Comparison of ENCODE assay signal across 18 mouse cellular contexts in genomic region chr4:125194298-125194697, GRCm38 (mm10).
DNase-seq lines count a peak whose midpoint lies in the region; ATAC-seq lines count a peak whose summit lies in the region.
"Had no signal": no experiment of that assay in that cellular context is flagged by ENCODE, and none has a peak within 500 bp of the region (broad histone marks: within the 10 kb centered on the region; RNA-seq: fewer than 3 reads in every experiment).

No protein-coding gene starts in this region.

- H3K4me1 ChIP-seq in hindbrain, embryonic 13.5 days (replicated peaks) = peaks cover 45% of the 10 kb centered on the region
- H3K4me1 ChIP-seq in neural tube, embryonic 13.5 days (replicated peaks) = peaks cover 42% of the 10 kb centered on the region
- H3K4me1 ChIP-seq: heart, embryonic 15.5 days; limb, embryonic 15.5 days; lung, embryonic 15.5 days; megakaryocyte, embryonic 14.5 days had no signal

- H3K27ac ChIP-seq in hindbrain, embryonic 13.5 days = peak overlapping the region; percentile 74; the same call in 1 of the 2 replicates
- H3K27ac ChIP-seq in neural tube, embryonic 13.5 days (replicated peaks) = peak overlapping the region; percentile 50
- H3K27ac ChIP-seq: heart, embryonic 15.5 days; kidney, postnatal 0 days; limb, embryonic 15.5 days; lung, embryonic 15.5 days had no signal

- H3K36me3 ChIP-seq in hindbrain, embryonic 13.5 days = no peaks in the 10 kb centered on the region
- no peaks in the 10 kb centered on the region for H3K36me3 ChIP-seq in neural tube, embryonic 13.5 days
- H3K36me3 ChIP-seq: heart, embryonic 15.5 days; limb, embryonic 15.5 days; lung, embryonic 15.5 days had no signal

- H3K9me3 ChIP-seq in hindbrain, embryonic 13.5 days = no peaks in the 10 kb centered on the region
- no peaks in the 10 kb centered on the region for H3K9me3 ChIP-seq in neural tube, embryonic 13.5 days
- H3K9me3 ChIP-seq: heart, embryonic 15.5 days; limb, embryonic 15.5 days; lung, embryonic 15.5 days; megakaryocyte, embryonic 14.5 days had no signal

- peak; percentile 26 for DNase-seq in left cerebral cortex, postnatal 4 days
- DNase-seq in left cerebral cortex, adult 18-20 months (ENCODE audit: low spot score in 2 of 2) = no peak
- peak; percentile 14 for DNase-seq in brain, embryonic 18.5 days (ENCODE audit: low read depth, low spot score)
- DNase-seq in B cell, adult 2 months = no peak
- no peak for DNase-seq in heart, adult 18-20 months
- DNase-seq in cerebellum, adult 11-12 months = no peak
- DNase-seq: adrenal gland, adult 8-10 months; gastrocnemius, postnatal 25 days had no signal

- no peak overlapping the region for H3K9ac ChIP-seq in hindbrain, embryonic 13.5 days
- no peak overlapping the region; the same call in 1 of the 2 replicates for H3K9ac ChIP-seq in neural tube, embryonic 13.5 days
- H3K9ac ChIP-seq: heart, embryonic 15.5 days; limb, embryonic 15.5 days; lung, embryonic 15.5 days had no signal

- intact Hi-C loops in left cerebral cortex, postnatal 4 days (cut with DNase I) = no loop called here

- 56% methylated on average over 12 of the region's 12 CpGs for WGBS in hindbrain, embryonic 13.5 days
- 35% methylated on average over 12 of the region's 12 CpGs for WGBS in neural tube, embryonic 13.5 days

- peak; percentile 55; the same call in 1 of the 2 replicates for ATAC-seq in hindbrain, embryonic 13.5 days (ENCODE audit: low FRiP score)
- peak; percentile 28 for ATAC-seq in neural tube, embryonic 13.5 days (ENCODE audit: low read depth)
- ATAC-seq: inflammation-experienced regulatory T-cells, adult 6 months; Patski had no signal

- peak overlapping the region; percentile 35 for H3K4me2 ChIP-seq in hindbrain, embryonic 13.5 days
- H3K4me2 ChIP-seq in neural tube, embryonic 13.5 days = peak overlapping the region; percentile 31
- H3K4me2 ChIP-seq: heart, embryonic 15.5 days; limb, embryonic 15.5 days; lung, embryonic 15.5 days had no signal

- H3K4me3 ChIP-seq in hindbrain, embryonic 13.5 days = no peak overlapping the region
- H3K4me3 ChIP-seq in neural tube, embryonic 13.5 days = no peak overlapping the region
- H3K4me3 ChIP-seq: heart, embryonic 15.5 days; left cerebral cortex, adult 2 months; limb, embryonic 15.5 days; lung, embryonic 15.5 days; megakaryocyte, embryonic 14.5 days had no signal

- H3K27me3 ChIP-seq in hindbrain, embryonic 13.5 days = peaks cover 35% of the 10 kb centered on the region
- peaks cover 14% of the 10 kb centered on the region for H3K27me3 ChIP-seq in neural tube, embryonic 13.5 days
- H3K27me3 ChIP-seq: lung, embryonic 15.5 days had no signal

Comparison
In these comparisons a context has a peak if more than half of its experiments do, and no peak if none do; other contexts are left out.
1. DNase-seq: peak in left cerebral cortex, postnatal 4 days (single experiment) and brain, embryonic 18.5 days (single experiment); none in left cerebral cortex, adult 18-20 months (0 of 2), B cell, adult 2 months (0 of 2), heart, adult 18-20 months (0 of 2) and cerebellum, adult 11-12 months (single experiment).